Mouse (Mus musculus) 3T3-L1 (cell line): ENCODE measurements around the gene Myo1a.

ENCODE experiments used
- DNase-seq: peaks from one replicate; pipeline ENCODE4 v3.0.0-alpha.2; 2015; ENCODE audit warnings: low read depth, low spot score

Myo1a gene

GRCm38 (mm10) chr10:127728437-127728836, 23.5 kb downstream of the Myo1a start:
- no peak for DNase-seq

- DNase-seq: no peak
Measured at GRCm38 (mm10) chr10:127730285-127730932, 25.4 kb downstream of the Myo1a start.

- DNase-seq: no peak
Measured at GRCm38 (mm10) chr10:127730933-127731310, 26.0 kb downstream of the Myo1a start.

GRCm38 (mm10) chr10:127731397-127731796, 26.4 kb downstream of the Myo1a start:
- no peak for DNase-seq

GRCm38 (mm10) chr10:127734434-127734833, 29.5 kb downstream of the Myo1a start:
- DNase-seq: peak; percentile 61

GRCm38 (mm10) chr10:127736266-127736665, 31.3 kb downstream of the Myo1a start:
- DNase-seq: no peak

GRCm38 (mm10) chr10:127736916-127737315, 31.9 kb downstream of the Myo1a start:
- no peak for DNase-seq

- no peak for DNase-seq
Measured at GRCm38 (mm10) chr10:127737552-127737951, 32.6 kb downstream of the Myo1a start.

GRCm38 (mm10) chr10:127738151-127738882, 33.3 kb downstream of the Myo1a start:
- peak; percentile 46 for DNase-seq

GRCm38 (mm10) chr10:127739083-127739660, 34.2 kb downstream of the Myo1a start, which contains the start of gene Zbtb39:
TSS of gene Zbtb39 (plus strand) at chr10:127739538.
- DNase-seq: peak; percentile 80

GRCm38 (mm10) chr10:127739661-127740161, 34.7 kb downstream of the Myo1a start:
- no peak for DNase-seq

GRCm38 (mm10) chr10:127744661-127745060, 39.7 kb downstream of the Myo1a start:
- DNase-seq: peak; percentile 62

GRCm38 (mm10) chr10:127745886-127746285, 40.9 kb downstream of the Myo1a start:
- DNase-seq: no peak

GRCm38 (mm10) chr10:127747254-127747653, 42.3 kb downstream of the Myo1a start:
- DNase-seq: no peak

GRCm38 (mm10) chr10:127748847-127749612, 44.1 kb downstream of the Myo1a start:
- DNase-seq: no peak

GRCm38 (mm10) chr10:127750136-127750777, 45.3 kb downstream of the Myo1a start:
- DNase-seq: no peak

- no peak for DNase-seq
Measured at GRCm38 (mm10) chr10:127751548-127751947, 46.6 kb downstream of the Myo1a start, which contains the start of gene Gpr182. TSS of gene Gpr182 (minus strand) at chr10:127751732.

GRCm38 (mm10) chr10:127754566-127755166, 49.7 kb downstream of the Myo1a start:
- DNase-seq: no peak

- DNase-seq: no peak
Measured at GRCm38 (mm10) chr10:127755246-127755645, 50.3 kb downstream of the Myo1a start.

- no peak for DNase-seq
Measured at GRCm38 (mm10) chr10:127755770-127756468, 50.9 kb downstream of the Myo1a start.
